11 mouse cellular contexts compared by ENCODE assay signal in genomic region chr2:156882431-156883001, GRCm38 (mm10). TPM values are rescaled to one million over a fixed set of nuclear protein-coding genes. Genes with fewer than 3 reads are reported as not detected.
A peak's percentile ranks its signal among the peaks of the same experiment; 100 is the strongest.
DNase-seq lines count a peak whose midpoint lies in the region; ATAC-seq and TF ChIP-seq lines count a peak whose summit lies in the region.
"Had no signal": no experiment of that assay in that cellular context is flagged by ENCODE, and none has a peak within 500 bp of the region (broad histone marks: within the 10 kb centered on the region; RNA-seq: fewer than 3 reads in every experiment).

No protein-coding gene starts in this region.

- H3K4me1 ChIP-seq in midbrain, embryonic 11.5 days (ENCODE audit: control insufficient read depth, insufficient read depth, low read length): no peaks in the 10 kb centered on the region
- no peaks in the 10 kb centered on the region for H3K4me1 ChIP-seq in midbrain, postnatal 0 days (ENCODE audit: insufficient read depth, low read length)
- H3K4me1 ChIP-seq in liver, embryonic 13.5 days (replicated peaks): peaks cover 96% of the 10 kb centered on the region
- no peaks in the 10 kb centered on the region for H3K4me1 ChIP-seq in midbrain, embryonic 16.5 days (ENCODE audit: control insufficient read depth, insufficient read depth, low read length)

- no peak overlapping the region for H3K4me3 ChIP-seq in midbrain, embryonic 11.5 days (ENCODE audit: low read depth, low read length)
- no peak overlapping the region for H3K4me3 ChIP-seq in midbrain, postnatal 0 days (ENCODE audit: low read depth, low read length)
- peak overlapping the region; percentile 37 for H3K4me3 ChIP-seq in liver, embryonic 13.5 days (replicated peaks)
- H3K4me3 ChIP-seq in midbrain, embryonic 16.5 days (ENCODE audit: low read depth, low read length): no peak overlapping the region

- H3K9ac ChIP-seq in midbrain, embryonic 11.5 days (ENCODE audit: low read length): no peak overlapping the region
- no peak overlapping the region for H3K9ac ChIP-seq in midbrain, postnatal 0 days (replicated peaks; ENCODE audit: low read length, poor library complexity, severe bottlenecking)
- H3K9ac ChIP-seq in liver, embryonic 13.5 days: peak overlapping the region; percentile 67
- no peak overlapping the region for H3K9ac ChIP-seq in midbrain, embryonic 16.5 days (ENCODE audit: low read depth, low read length)

- no peak overlapping the region for H3K4me2 ChIP-seq in midbrain, embryonic 11.5 days
- H3K4me2 ChIP-seq in midbrain, postnatal 0 days (ENCODE audit: low read depth, low read length, poor library complexity, severe bottlenecking): no peak overlapping the region
- peak overlapping the region; percentile 68 for H3K4me2 ChIP-seq in liver, embryonic 13.5 days
- no peak overlapping the region for H3K4me2 ChIP-seq in midbrain, embryonic 16.5 days (ENCODE audit: low read length)

- TF ChIP-seq CTCF in midbrain, postnatal 0 days (IDR thresholded peaks at IDR 0.05): no peak

- no peaks in the 10 kb centered on the region for H3K9me3 ChIP-seq in midbrain, embryonic 11.5 days (ENCODE audit: control insufficient read depth, low read length)
- H3K9me3 ChIP-seq in midbrain, postnatal 0 days (ENCODE audit: low read length): no peaks in the 10 kb centered on the region
- H3K9me3 ChIP-seq in liver, embryonic 13.5 days (replicated peaks): no peaks in the 10 kb centered on the region
- H3K9me3 ChIP-seq in midbrain, embryonic 16.5 days (replicated peaks; ENCODE audit: control insufficient read depth, low read length, poor library complexity, severe bottlenecking): no peaks in the 10 kb centered on the region

- no peaks in the 10 kb centered on the region for H3K36me3 ChIP-seq in midbrain, embryonic 11.5 days (ENCODE audit: control insufficient read depth, insufficient read depth, low read length)
- H3K36me3 ChIP-seq in midbrain, postnatal 0 days (ENCODE audit: insufficient read depth, low read length): no peaks in the 10 kb centered on the region
- H3K36me3 ChIP-seq in liver, embryonic 13.5 days: no peaks in the 10 kb centered on the region
- no peaks in the 10 kb centered on the region for H3K36me3 ChIP-seq in midbrain, embryonic 16.5 days (ENCODE audit: control insufficient read depth, insufficient read depth, low read length)

- ATAC-seq in midbrain, embryonic 11.5 days (ENCODE audit: low FRiP score): no peak
- no peak for ATAC-seq in midbrain, postnatal 0 days (ENCODE audit: low FRiP score)
- ATAC-seq in liver, embryonic 13.5 days (ENCODE audit: low read depth): peak; percentile 96
- ATAC-seq in midbrain, embryonic 16.5 days: no peak

- H3K27me3 ChIP-seq in midbrain, embryonic 11.5 days (ENCODE audit: control insufficient read depth, insufficient read depth, low read length): no peaks in the 10 kb centered on the region
- no peaks in the 10 kb centered on the region for H3K27me3 ChIP-seq in midbrain, postnatal 0 days (ENCODE audit: insufficient read depth, low read length)
- no peaks in the 10 kb centered on the region for H3K27me3 ChIP-seq in liver, embryonic 13.5 days
- H3K27me3 ChIP-seq in midbrain, embryonic 16.5 days (ENCODE audit: control insufficient read depth, insufficient read depth, low read depth, low read length): no peaks in the 10 kb centered on the region

- peak; percentile 75 for DNase-seq in midbrain, embryonic 11.5 days (ENCODE audit: low spot score, missing footprints)
- no peak for DNase-seq in midbrain, postnatal 0 days (ENCODE audit: low spot score)
- peak; percentile 48 for DNase-seq in R1 (ENCODE audit: low read depth, low spot score)
- DNase-seq in liver, embryonic 13.5 days: peak; percentile 87
- DNase-seq in thymus, postnatal 14 days: peak; percentile 92
- DNase-seq in urinary bladder, postnatal 36 days (ENCODE audit: low spot score in 2 of 2): no peak
- no peak for DNase-seq in layer of hippocampus, adult 8-10 months (ENCODE audit: low spot score in 2 of 2)
- DNase-seq: cerebellum, adult 11 months; lung, postnatal 14 days had no signal

- WGBS in midbrain, embryonic 11.5 days: 45% methylated on average over 10 of the region's 10 CpGs
- 44% methylated on average over 10 of the region's 10 CpGs for WGBS in midbrain, postnatal 0 days
- 5% methylated on average over 10 of the region's 10 CpGs for WGBS in liver, embryonic 13.5 days (ENCODE audit: insufficient replicate concordance)
- WGBS in midbrain, embryonic 16.5 days: 49% methylated on average over 10 of the region's 10 CpGs

- no peak overlapping the region for H3K27ac ChIP-seq in midbrain, embryonic 11.5 days (ENCODE audit: low read depth, low read length)
- H3K27ac ChIP-seq in midbrain, postnatal 0 days (ENCODE audit: low read depth, low read length): no peak overlapping the region
- H3K27ac ChIP-seq in liver, embryonic 13.5 days: peak overlapping the region; percentile 92
- no peak overlapping the region for H3K27ac ChIP-seq in midbrain, embryonic 16.5 days (ENCODE audit: low read length)

RNA-seq across cellular contexts. Expression of gene Sla2, which starts 4.5 kb away (rescaled TPM):
- polyA plus RNA-seq in midbrain, embryonic 11.5 days (2014; fragmentation: Nextera tagmentation; extraction: Ambion mirVana): 0.36 and 0.56 TPM in 2 replicates
- total RNA-seq in midbrain, postnatal 0 days (2014; rRNA removed): not detected in 2 replicates
- polyA plus RNA-seq in midbrain, postnatal 0 days (2015; fragmentation: Nextera tagmentation; extraction: Ambion mirVana): 0.07 TPM in 1 of 2 replicates, not detected in the other
- 3.1 and 3.3 TPM in 2 replicates for polyA plus RNA-seq in liver, embryonic 13.5 days (2015; fragmentation: Nextera tagmentation; extraction: Ambion mirVana)
- polyA plus RNA-seq in midbrain, embryonic 16.5 days (2015; fragmentation: Nextera tagmentation; extraction: Ambion mirVana): 0.20 TPM in 1 of 2 replicates, not detected in the other
- total RNA-seq in layer of hippocampus, adult 8-10 months (2022): under 1 TPM; 0.30 to 0.70 (median 0.41) TPM
- total RNA-seq: gastrocnemius, postnatal 4 days had no signal

RNA-seq across cellular contexts. Expression of gene Rab5if, which starts 19.6 kb away (rescaled TPM):
- polyA plus RNA-seq in midbrain, embryonic 11.5 days (2014; fragmentation: Nextera tagmentation; extraction: Ambion mirVana): 196 and 205 TPM in 2 replicates
- total RNA-seq in midbrain, postnatal 0 days (2014; rRNA removed): 115 and 137 TPM in 2 replicates
- polyA plus RNA-seq in midbrain, postnatal 0 days (2015; fragmentation: Nextera tagmentation; extraction: Ambion mirVana): 149 and 155 TPM in 2 replicates
- polyA plus RNA-seq in liver, embryonic 13.5 days (2015; fragmentation: Nextera tagmentation; extraction: Ambion mirVana): 204 and 210 TPM in 2 replicates
- polyA plus RNA-seq in midbrain, embryonic 16.5 days (2015; fragmentation: Nextera tagmentation; extraction: Ambion mirVana): 139 and 147 TPM in 2 replicates
- 10 to 100 TPM; 80.0 to 94.3 (median 87.5) TPM for total RNA-seq in layer of hippocampus, adult 8-10 months (2022)

RNA-seq across cellular contexts. Expression of gene 4930518I15Rik, which starts 24.8 kb away (rescaled TPM):
- 4.7 TPM in 2 replicates for polyA plus RNA-seq in midbrain, embryonic 11.5 days (2014; fragmentation: Nextera tagmentation; extraction: Ambion mirVana)
- total RNA-seq in midbrain, postnatal 0 days (2014; rRNA removed): 0.94 and 0.99 TPM in 2 replicates
- 2.8 and 2.9 TPM in 2 replicates for polyA plus RNA-seq in midbrain, postnatal 0 days (2015; fragmentation: Nextera tagmentation; extraction: Ambion mirVana)
- 1.6 and 2.0 TPM in 2 replicates for polyA plus RNA-seq in liver, embryonic 13.5 days (2015; fragmentation: Nextera tagmentation; extraction: Ambion mirVana)
- polyA plus RNA-seq in midbrain, embryonic 16.5 days (2015; fragmentation: Nextera tagmentation; extraction: Ambion mirVana): 9.2 and 10.2 TPM in 2 replicates
- total RNA-seq in layer of hippocampus, adult 8-10 months (2022): 1 to 10 TPM; 2.6 to 4.2 (median 3.9) TPM

RNA-seq across cellular contexts. Expression of gene Tgif2, which starts 42.7 kb away (rescaled TPM):
- 81.2 and 88.6 TPM in 2 replicates for polyA plus RNA-seq in midbrain, embryonic 11.5 days (2014; fragmentation: Nextera tagmentation; extraction: Ambion mirVana)
- 8.6 and 10.8 TPM in 2 replicates for total RNA-seq in midbrain, postnatal 0 days (2014; rRNA removed)
- 6.9 and 8.2 TPM in 2 replicates for polyA plus RNA-seq in midbrain, postnatal 0 days (2015; fragmentation: Nextera tagmentation; extraction: Ambion mirVana)
- polyA plus RNA-seq in liver, embryonic 13.5 days (2015; fragmentation: Nextera tagmentation; extraction: Ambion mirVana): 7.2 and 9.0 TPM in 2 replicates
- 12.5 and 14.1 TPM in 2 replicates for polyA plus RNA-seq in midbrain, embryonic 16.5 days (2015; fragmentation: Nextera tagmentation; extraction: Ambion mirVana)
- 1 to 10 TPM in 1 of 4 experiments, under 1 TPM in 3; 0.66 to 2.6 (median 0.82) TPM for total RNA-seq in layer of hippocampus, adult 8-10 months (2022)

Comparison
In these comparisons a context has a peak if more than half of its experiments do, and no peak if none do; other contexts are left out.
1. DNase-seq: peak in midbrain, embryonic 11.5 days (single experiment), R1 (single experiment), liver, embryonic 13.5 days (single experiment) and thymus, postnatal 14 days (single experiment); none in midbrain, postnatal 0 days (single experiment), urinary bladder, postnatal 36 days (0 of 2) and layer of hippocampus, adult 8-10 months (0 of 2).